8 mouse cellular contexts compared by ENCODE assay signal in genomic region chr15:12205160-12205901, GRCm38 (mm10). TPM values are rescaled to one million over a fixed set of nuclear protein-coding genes. Genes with fewer than 3 reads are reported as not detected.
DNase-seq lines count a peak whose midpoint lies in the region; ATAC-seq and TF ChIP-seq lines count a peak whose summit lies in the region.

No protein-coding gene starts in this region.

- DNase-seq in heart, postnatal 25 days (ENCODE audit: low spot score): no peak
- DNase-seq in ES-E14 (ENCODE audit: low read depth, low spot score): no peak
- DNase-seq in thymus, postnatal 10 days (ENCODE audit: low spot score in 2 of 2): no peak

- peaks cover 8% of the 10 kb centered on the region; the same call in 1 of the 2 replicates for H3K36me3 ChIP-seq in heart, embryonic 14.5 days (ENCODE audit: control insufficient read depth, insufficient read depth, low read length)
- H3K36me3 ChIP-seq in ES-E14 (ENCODE audit: control insufficient read depth, insufficient read depth, low read length, poor library complexity, severe bottlenecking): no peaks in the 10 kb centered on the region
- no peaks in the 10 kb centered on the region for H3K36me3 ChIP-seq in embryonic facial prominence, embryonic 15.5 days
- no peaks in the 10 kb centered on the region for H3K36me3 ChIP-seq in kidney, embryonic 15.5 days
- no peaks in the 10 kb centered on the region for H3K36me3 ChIP-seq in midbrain, embryonic 13.5 days

- H3K27ac ChIP-seq in heart, embryonic 14.5 days (replicated peaks in 1 of 2; ENCODE audit: control insufficient read depth in 1 of 2, insufficient read depth in 1 of 2, low read depth in 2 of 2, low read length in 2 of 2): peak overlapping the region; percentile 89 to 94
- H3K27ac ChIP-seq in ES-E14 (ENCODE audit: insufficient read depth, low read depth, low read length, poor library complexity, severe bottlenecking): peak overlapping the region; percentile 80
- peak overlapping the region; percentile 91 for H3K27ac ChIP-seq in embryonic facial prominence, embryonic 15.5 days (replicated peaks)
- peak overlapping the region; percentile 90 for H3K27ac ChIP-seq in kidney, embryonic 15.5 days
- H3K27ac ChIP-seq in midbrain, embryonic 13.5 days: peak overlapping the region; percentile 92

- peak overlapping the region; percentile 96 to 99 for H3K4me3 ChIP-seq in heart, embryonic 14.5 days (ENCODE audit: control insufficient read depth in 1 of 2, insufficient read depth in 1 of 2, low read depth in 1 of 2, low read length in 2 of 2)
- peak overlapping the region; percentile 93 to 94 for H3K4me3 ChIP-seq in ES-E14 (ENCODE audit: insufficient read depth in 1 of 2, low read depth in 1 of 2, low read length in 2 of 2, poor library complexity in 1 of 2, severe bottlenecking in 1 of 2)
- H3K4me3 ChIP-seq in embryonic facial prominence, embryonic 15.5 days (replicated peaks): peak overlapping the region; percentile 92
- peak overlapping the region; percentile 73 for H3K4me3 ChIP-seq in kidney, embryonic 15.5 days (replicated peaks)
- peak overlapping the region; percentile 95 for H3K4me3 ChIP-seq in midbrain, embryonic 13.5 days (replicated peaks)

- in situ Hi-C loops in ES-E14 (cut with MboI; ENCODE audit: low sequenced_read_pairs in 2 of 2, unreplicated experiment in 2 of 2): no loop called here

- WGBS in heart, embryonic 14.5 days: under 1% methylated on average over 59 of the region's 73 CpGs
- WGBS in embryonic facial prominence, embryonic 15.5 days: under 1% methylated on average over 73 of the region's 73 CpGs
- under 1% methylated on average over 65 of the region's 73 CpGs for WGBS in kidney, embryonic 15.5 days
- WGBS in midbrain, embryonic 13.5 days: under 1% methylated on average over 67 of the region's 73 CpGs

- H3K27me3 ChIP-seq in heart, embryonic 14.5 days (ENCODE audit: control insufficient read depth, insufficient read depth, low read length): no peaks in the 10 kb centered on the region
- no peaks in the 10 kb centered on the region for H3K27me3 ChIP-seq in embryonic facial prominence, embryonic 15.5 days
- H3K27me3 ChIP-seq in kidney, embryonic 15.5 days: no peaks in the 10 kb centered on the region
- no peaks in the 10 kb centered on the region for H3K27me3 ChIP-seq in midbrain, embryonic 13.5 days

- peaks cover 20 to 36% of the 10 kb centered on the region in 2 experiments for H3K4me1 ChIP-seq in heart, embryonic 14.5 days (ENCODE audit: control insufficient read depth in 2 of 2, insufficient read depth in 2 of 2, low read length in 2 of 2)
- H3K4me1 ChIP-seq in ES-E14 (ENCODE audit: control insufficient read depth in 2 of 2, insufficient read depth in 2 of 2, low read length in 2 of 2, poor library complexity in 1 of 2): peaks cover 16 to 24% of the 10 kb centered on the region in 2 experiments
- H3K4me1 ChIP-seq in embryonic facial prominence, embryonic 15.5 days: peaks cover 28% of the 10 kb centered on the region
- peaks cover 53% of the 10 kb centered on the region for H3K4me1 ChIP-seq in kidney, embryonic 15.5 days
- peaks cover 43% of the 10 kb centered on the region for H3K4me1 ChIP-seq in midbrain, embryonic 13.5 days (replicated peaks)

- ATAC-seq in heart, embryonic 14.5 days (ENCODE audit: insufficient number of reproducible peaks, insufficient read depth, low FRiP score, low read depth): peak; percentile 76
- ATAC-seq in embryonic facial prominence, embryonic 15.5 days (ENCODE audit: insufficient number of reproducible peaks, low FRiP score, low TSS enrichment, low read depth): peak; percentile 83
- peak; percentile 83 for ATAC-seq in kidney, embryonic 15.5 days (replicated peaks; ENCODE audit: low FRiP score)
- ATAC-seq in midbrain, embryonic 13.5 days: peak; percentile 91
- no peak for ATAC-seq in monocyte, adult 5-6 weeks (replicated peaks; ENCODE audit: insufficient number of reproducible peaks, low FRiP score, low TSS enrichment, poor library complexity, severe bottlenecking)

- H3K9ac ChIP-seq in heart, embryonic 14.5 days (ENCODE audit: low read length): peak overlapping the region; percentile 98
- peak overlapping the region; percentile 94 for H3K9ac ChIP-seq in ES-E14 (ENCODE audit: insufficient read depth, low read depth, low read length, poor library complexity, severe bottlenecking)
- H3K9ac ChIP-seq in embryonic facial prominence, embryonic 15.5 days: peak overlapping the region; percentile 91
- H3K9ac ChIP-seq in kidney, embryonic 15.5 days: peak overlapping the region; percentile 87
- peak overlapping the region; percentile 95 for H3K9ac ChIP-seq in midbrain, embryonic 13.5 days (replicated peaks)

- intact Hi-C loops in heart, postnatal 25 days (cut with DNase I): loop anchor here (5.0 kb wide), 1 partner anchor 117 kb away; the partner anchor contains the start of genes 1810049J17Rik and Golph3

- H3K9me3 ChIP-seq in heart, embryonic 14.5 days (ENCODE audit: control insufficient read depth, low read length): no peaks in the 10 kb centered on the region
- H3K9me3 ChIP-seq in ES-E14 (ENCODE audit: control insufficient read depth, insufficient read depth, low read depth, low read length): no peaks in the 10 kb centered on the region
- no peaks in the 10 kb centered on the region for H3K9me3 ChIP-seq in embryonic facial prominence, embryonic 15.5 days (replicated peaks)
- H3K9me3 ChIP-seq in kidney, embryonic 15.5 days (replicated peaks): no peaks in the 10 kb centered on the region
- no peaks in the 10 kb centered on the region for H3K9me3 ChIP-seq in midbrain, embryonic 13.5 days

- peak overlapping the region; percentile 76 for H3K4me2 ChIP-seq in heart, embryonic 14.5 days (ENCODE audit: low read length)
- peak overlapping the region; percentile 67 for H3K4me2 ChIP-seq in embryonic facial prominence, embryonic 15.5 days (replicated peaks)
- peak overlapping the region; percentile 66 for H3K4me2 ChIP-seq in kidney, embryonic 15.5 days
- peak overlapping the region; percentile 68 for H3K4me2 ChIP-seq in midbrain, embryonic 13.5 days (replicated peaks)

TF ChIP-seq in ES-E14, 5 proteins besides CTCF, POLR2A, EP300 and RAD21:
- TF ChIP-seq CHD2 (IDR thresholded peaks at IDR 0.05; ENCODE audit: low read depth, low read length) (no peak), ZNF384 (IDR thresholded peaks at IDR 0.05; ENCODE audit: low read depth, low read length) (no peak)

RNA-seq across cellular contexts. Expression of gene Mtmr12, which starts 0.5 kb away (rescaled TPM):
- polyA plus RNA-seq in heart, embryonic 14.5 days (2014; fragmentation: Nextera tagmentation; extraction: Ambion mirVana): 13.6 and 15.4 TPM in 2 replicates
- 10 to 100 TPM in 1 of 2 experiments, 1 to 10 TPM in 1; 9.6 to 11.3 TPM for total RNA-seq in heart, postnatal 25 days (2021)
- total RNA-seq in ES-E14 (2012; rRNA removed): 14.8 and 18.4 TPM in 2 replicates
- 14.6 and 16.2 TPM in 2 replicates for polyA plus RNA-seq in embryonic facial prominence, embryonic 15.5 days (2015; fragmentation: Nextera tagmentation; extraction: Ambion mirVana)
- 20.9 and 21.1 TPM in 2 replicates for polyA plus RNA-seq in kidney, embryonic 15.5 days (2015; fragmentation: Nextera tagmentation; extraction: Ambion mirVana)
- polyA plus RNA-seq in midbrain, embryonic 13.5 days (2015; fragmentation: Nextera tagmentation; extraction: Ambion mirVana): 9.3 and 9.7 TPM in 2 replicates
- 34.1 to 46.7 TPM (median 39.5 TPM) in 3 replicates for total RNA-seq in monocyte, adult 5-6 weeks (2017)
